Mouse (Mus musculus) erythroblast, embryonic 14.5 days (primary cell): Measurements from ENCODE around the gene Vmn1r17.

Experiments
- GATA1 ChIP-seq: IDR thresholded peaks from 2 replicates; pipeline ENCODE4 v1.6.1; 2012; ENCODE audit warnings: low read length, inconsistent platforms, mixed read lengths
- TAL1 ChIP-seq: IDR thresholded peaks from 3 replicates; pipeline ENCODE4 v1.6.1; 2012; ENCODE audit warnings: low read length, inconsistent platforms, mixed read lengths

- no peak for TF ChIP-seq GATA1
- no peak for TF ChIP-seq TAL1
These were observed 37.4 kb downstream of the Vmn1r17 start for GRCm38 (mm10) chr6:57326176-57326575.
